Mouse (Mus musculus): ENCODE measurements around the gene Parg.
"Not testable (repeated sequence)": the region's sequence is repeated elsewhere in the genome, so short reads cannot be mapped to it uniquely, and the experiment has no call there.

The Parg gene

DNA sequence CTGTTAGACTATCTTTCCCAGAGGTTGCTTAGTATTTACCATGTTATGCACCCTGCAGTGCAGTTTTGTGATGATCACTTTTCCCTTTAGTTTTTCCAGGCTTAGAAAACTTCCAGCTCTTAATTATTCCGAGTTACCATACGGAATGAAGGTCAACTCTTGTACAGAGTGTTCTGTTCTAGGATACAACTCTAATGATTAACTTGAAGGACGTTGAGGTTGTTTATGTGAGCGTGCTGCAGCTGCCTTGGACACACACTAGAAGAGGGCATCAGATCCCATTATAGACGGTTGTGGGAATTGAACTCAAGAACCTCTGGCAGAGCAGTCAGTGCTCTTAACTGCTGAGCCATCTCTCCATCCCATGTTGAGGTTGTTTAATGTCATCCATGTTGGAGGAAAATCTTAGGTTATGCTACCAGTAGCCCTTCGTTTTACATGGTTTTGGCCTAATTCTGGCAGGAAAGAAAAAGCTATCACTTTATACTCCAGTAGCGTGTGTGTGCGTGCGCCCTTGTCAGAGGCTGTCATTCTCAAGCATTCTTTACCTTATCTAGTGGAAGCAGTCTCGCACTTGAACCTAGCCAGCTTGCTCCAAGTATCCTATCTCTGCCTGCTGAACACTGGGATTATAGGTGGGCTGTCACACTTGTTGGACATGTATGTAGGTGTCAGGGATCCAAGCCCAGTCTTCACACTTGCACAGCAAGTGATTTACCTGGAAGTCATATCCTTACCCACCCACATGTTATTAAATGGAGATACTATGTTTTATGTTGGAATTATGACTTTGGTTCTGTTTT, 22.2 kb upstream of the Parg start:
- DNase-seq (ENCODE audit: inconsistent ontology term) = no peak

DNA sequence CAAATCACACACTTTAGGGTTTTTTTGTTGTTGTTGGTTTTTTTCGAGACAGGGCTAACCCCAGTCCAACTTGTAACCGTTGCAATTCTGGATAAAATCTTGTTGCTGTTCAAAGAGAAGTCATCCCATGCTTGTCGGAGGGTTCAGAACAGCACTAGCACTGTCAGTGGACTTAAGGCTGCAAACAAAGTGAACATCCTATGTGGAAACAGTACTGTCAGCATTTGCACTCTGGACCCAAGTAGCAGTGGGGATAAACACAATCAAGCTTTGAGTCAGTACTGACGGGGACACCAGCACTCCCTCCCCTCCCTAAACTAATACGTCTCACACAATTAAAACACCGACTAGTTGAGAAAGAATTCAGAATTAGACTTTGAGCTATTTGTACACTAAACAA, 20.9 kb upstream of the Parg start:
- DNase-seq (ENCODE audit: inconsistent ontology term) = no peak

DNA sequence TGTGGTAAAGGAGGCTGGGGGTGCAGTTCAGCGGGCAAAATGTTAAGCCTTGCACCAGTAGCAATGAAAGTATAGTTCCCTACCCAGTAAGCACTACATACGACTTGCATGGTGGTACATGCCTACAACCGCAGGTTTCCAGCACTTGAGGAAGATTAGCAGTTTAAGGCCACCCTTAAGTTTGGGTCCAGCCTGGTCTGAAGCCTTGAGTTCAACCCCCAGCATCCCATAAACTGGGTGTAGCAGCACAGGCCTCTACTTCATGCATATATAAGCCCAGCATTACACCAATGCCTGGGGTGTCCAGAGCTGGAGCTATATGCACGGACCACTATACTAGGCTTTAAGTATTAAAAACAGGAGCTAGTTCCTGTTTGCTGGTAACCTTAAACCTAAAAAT, 17.9 kb upstream of the Parg start:
- no peak for DNase-seq (ENCODE audit: inconsistent ontology term)

DNA sequence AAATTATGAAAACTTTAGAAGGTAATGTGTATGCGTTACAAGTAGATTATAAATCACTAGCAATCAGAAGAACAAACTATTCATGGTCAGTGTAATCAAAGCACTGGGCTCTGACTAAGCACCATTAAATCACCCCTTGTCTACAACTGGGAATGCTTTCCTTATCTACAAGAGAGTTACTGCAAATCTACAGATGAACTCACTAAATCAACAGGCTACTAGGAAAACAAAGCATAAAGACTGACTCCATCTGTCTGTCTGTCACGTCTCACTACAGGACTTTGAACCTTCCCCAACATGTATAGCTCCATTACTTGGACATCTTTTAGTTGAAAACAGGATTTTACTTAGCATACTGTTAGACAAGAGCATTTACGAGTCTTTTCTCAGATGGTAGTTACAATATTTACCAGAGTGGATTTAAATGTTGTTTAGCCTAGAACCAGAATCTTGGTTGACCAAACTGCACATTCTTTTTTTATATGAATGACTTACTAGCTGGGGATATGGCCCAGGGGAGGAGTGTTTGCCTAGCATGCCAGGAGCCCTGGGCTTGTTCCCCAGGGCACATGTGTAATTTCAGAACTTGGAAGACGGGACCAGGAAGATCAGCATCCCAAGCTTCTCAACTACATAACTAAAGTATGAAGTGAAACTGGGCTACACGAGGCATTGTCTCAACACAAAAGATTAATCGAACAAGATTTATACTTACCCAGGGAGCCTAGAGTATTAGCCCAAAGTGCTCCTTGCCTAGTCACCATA, 10.9 kb upstream of the Parg start:
- DNase-seq (ENCODE audit: inconsistent ontology term) = no peak

DNA sequence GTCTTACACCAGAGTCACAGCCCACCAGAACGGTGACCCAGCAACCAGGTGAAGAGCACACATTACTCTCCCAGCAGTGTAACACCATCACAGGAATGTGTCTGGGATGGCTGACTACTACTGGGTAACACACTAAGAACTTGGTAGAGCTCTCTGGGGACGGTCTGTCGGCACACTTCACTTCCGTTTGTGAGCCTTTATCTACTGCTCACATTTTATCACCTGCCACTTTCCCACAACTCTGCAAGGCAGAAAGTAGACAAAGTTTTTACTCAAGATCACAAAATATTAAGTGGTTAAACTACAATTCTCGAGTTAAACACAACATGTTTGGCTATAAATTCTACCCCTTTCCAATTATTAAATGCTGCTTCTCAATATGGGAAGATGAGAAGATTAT, 9.8 kb upstream of the Parg start:
- DNase-seq (ENCODE audit: inconsistent ontology term) = no peak

DNA sequence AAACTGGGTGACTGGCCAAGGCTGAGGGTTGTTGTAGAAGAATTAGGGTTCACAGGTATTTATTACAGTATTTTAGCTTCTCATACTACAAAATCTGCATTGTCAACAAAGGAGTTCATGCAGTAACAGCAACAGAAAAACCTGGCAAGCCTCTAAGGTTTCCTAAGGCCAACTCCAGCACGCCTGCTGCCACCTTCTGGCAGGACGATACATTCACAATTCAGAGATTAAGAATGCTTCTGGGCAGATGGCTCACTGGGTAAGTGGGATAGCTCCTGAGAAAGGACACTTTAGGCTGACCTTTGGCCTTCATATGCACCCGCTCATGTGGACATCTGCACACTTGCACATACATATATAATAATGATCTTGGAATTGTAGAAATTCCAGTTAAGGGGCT, 9.3 kb upstream of the Parg start:
- DNase-seq (ENCODE audit: inconsistent ontology term) = peak; percentile 38

DNA sequence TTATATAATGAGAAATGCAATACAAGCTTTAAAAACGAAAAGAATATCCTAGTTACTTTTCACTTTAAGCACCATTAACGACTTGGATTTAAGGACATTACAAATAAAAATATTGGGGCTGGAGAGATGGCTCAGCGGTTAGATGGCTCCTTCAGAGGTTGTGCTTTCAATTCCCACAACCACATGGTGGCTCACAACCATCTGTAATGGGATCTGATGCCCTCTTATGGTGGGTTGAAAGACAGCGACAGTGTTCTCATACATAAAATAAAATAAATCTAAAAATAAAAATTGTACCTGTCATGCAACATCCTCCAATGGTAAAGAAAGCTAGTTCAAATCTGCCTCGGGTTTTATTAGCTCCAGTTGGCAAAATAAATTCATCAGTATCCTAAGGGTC, 8.2 kb upstream of the Parg start:
- DNase-seq (ENCODE audit: inconsistent ontology term) = not testable (repeated sequence)

DNA sequence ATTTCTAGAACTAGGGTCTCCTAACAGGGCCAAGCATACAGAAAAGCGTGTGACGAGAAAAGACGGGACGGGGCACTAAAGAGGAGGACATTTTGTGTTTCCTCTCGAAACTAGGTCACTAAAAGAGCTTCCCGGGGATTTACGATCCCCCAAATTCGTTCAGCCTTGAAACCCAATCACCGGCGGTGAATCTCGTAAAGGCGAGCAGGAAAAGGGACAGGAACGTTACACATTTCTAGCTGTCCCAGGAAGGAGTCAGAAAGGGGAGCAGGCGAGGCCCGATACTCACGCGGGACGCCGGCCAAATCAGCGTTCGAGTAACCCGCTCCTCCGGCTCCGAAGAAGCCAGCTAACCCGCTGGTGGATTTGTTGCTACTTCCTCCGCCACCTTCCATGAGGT, 395 bp upstream of the Parg start:
- peak; percentile 51 for DNase-seq (ENCODE audit: inconsistent ontology term)

DNA sequence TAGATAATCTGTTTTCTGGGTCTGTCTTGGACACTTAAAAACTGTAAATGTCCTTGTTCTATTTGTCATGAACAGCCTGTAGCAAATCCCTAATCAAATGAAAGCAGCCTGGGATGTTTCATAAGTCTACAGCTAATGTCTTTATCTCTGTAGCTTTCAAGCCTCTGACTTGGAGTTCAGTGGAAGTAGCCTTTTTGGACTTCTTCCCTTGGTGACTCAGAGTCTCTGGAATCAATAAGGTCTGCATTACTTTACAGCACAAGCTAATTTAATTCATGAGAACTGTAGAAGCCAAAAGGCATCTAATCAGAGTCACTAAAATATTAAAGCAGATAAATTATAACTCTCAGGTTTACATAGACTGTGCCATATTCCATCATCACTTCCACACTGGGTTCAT, 24.9 kb downstream of the Parg start:
- DNase-seq (ENCODE audit: inconsistent ontology term) = no peak

DNA sequence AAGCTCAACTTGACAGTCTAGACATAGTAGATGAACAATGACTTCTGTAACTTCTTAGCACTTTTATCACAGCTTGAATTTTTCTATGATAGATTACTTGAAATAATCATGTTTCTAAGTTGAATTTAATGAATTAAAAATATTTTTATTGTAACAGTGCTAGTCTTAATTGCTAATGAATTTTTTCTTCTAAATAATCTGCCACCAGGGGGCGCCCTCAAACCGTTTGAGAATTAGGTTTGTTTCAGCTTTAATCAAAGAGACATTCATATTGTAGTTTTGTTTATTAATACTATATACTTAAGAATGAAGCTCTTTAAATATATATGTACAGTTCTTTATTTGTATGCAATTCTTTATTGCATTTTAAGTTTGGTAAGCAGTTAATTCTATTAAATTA, 27.2 kb downstream of the Parg start:
- peak; percentile 49 for DNase-seq (ENCODE audit: inconsistent ontology term)

DNA sequence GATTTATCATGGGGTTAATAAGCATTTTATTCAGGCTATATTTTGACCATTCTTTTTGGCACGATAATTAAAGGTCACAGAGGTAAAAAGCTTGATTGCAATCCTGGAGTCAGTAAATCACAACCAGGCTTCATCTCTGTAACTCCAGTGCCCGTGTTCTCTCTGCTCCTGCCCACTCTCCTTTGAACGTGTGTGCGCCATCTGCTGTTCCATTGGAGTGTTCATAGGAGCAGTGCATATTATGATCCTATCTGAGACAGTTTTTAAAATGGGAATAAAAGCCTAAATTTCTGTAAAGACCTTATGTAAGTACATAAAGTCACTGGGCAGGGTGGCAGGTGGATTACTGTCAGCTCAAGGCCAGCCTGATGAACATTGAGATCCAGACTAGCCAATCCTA, 40.7 kb downstream of the Parg start:
- no peak for DNase-seq (ENCODE audit: inconsistent ontology term)

DNA sequence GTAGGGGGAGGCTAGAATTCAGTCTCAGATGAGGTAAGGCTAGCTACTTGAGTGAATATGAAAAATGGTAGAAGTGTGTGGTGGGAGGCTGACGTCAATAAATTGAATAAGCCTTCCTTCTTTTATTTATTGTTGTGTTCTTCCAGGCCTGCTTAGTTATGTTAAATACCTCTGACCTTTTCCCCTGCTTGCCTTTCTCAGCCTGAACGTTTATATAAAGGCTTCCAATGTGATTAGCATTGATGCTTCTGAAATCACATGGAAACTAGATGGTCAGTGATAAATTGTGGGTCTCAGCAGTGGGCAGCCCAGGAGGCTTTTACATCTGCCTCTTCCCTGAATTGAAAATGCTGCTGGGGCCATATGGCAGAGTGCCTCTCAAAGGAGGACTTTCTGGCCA, 44.3 kb downstream of the Parg start:
- no peak for DNase-seq (ENCODE audit: inconsistent ontology term)

DNA sequence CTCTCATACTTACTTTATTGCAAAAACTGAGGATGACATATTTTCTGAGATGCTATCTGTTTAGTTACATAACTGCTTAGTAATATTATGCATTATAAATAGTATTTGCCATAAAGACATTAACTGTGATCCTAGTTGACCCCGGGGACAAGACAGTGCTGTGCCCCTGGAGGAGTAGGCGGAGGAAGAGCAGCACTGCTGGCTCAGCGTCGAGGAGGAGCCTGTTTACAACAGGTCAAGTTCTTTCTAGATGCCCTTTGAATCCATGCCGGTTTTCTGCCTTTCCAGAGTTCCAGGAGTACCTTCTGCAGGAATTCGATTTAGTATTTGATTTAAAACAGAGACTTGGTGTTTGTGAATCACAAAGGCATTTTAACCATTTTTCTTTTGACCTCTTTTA, 47.9 kb downstream of the Parg start:
- DNase-seq (ENCODE audit: inconsistent ontology term) = no peak

DNA sequence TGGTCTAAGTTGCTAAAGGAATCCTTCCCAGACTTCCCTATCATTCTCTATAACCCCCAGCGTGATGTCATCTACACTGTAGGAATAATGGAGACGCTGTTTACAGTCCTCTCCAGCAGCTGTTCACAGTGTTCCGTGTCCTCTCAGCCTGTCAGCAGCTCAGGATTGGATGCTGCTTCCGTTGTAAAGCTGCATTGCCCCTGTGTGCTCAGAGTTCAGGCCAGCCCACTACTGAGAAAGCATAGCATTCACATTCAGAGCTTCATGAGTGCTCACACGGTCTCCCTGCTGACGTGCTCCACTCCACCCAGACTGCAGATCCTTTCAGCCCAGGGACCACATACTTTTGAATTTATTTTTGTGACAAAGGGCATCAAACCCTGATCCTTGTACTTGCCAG, 59.1 kb downstream of the Parg start:
- DNase-seq (ENCODE audit: inconsistent ontology term) = no peak

DNA sequence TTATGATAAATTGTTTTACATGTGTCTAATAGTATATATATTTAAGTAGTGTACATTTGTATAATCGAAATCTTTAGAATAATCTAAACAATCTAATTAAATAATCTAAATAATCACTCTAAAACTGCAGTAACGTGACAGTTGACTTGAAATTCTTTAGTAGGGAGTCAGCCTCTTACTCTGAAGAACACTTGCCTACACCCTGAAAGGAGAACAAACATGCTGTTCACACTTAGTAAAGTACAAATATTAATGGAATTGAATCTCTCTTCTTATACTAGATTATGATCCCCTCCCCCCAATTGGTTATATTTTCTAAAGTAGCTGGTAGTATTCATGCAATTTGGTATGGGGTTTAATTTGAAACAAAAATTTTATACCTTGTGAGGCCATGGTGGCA, 60.0 kb downstream of the Parg start:
- DNase-seq (ENCODE audit: inconsistent ontology term) = no peak

DNA sequence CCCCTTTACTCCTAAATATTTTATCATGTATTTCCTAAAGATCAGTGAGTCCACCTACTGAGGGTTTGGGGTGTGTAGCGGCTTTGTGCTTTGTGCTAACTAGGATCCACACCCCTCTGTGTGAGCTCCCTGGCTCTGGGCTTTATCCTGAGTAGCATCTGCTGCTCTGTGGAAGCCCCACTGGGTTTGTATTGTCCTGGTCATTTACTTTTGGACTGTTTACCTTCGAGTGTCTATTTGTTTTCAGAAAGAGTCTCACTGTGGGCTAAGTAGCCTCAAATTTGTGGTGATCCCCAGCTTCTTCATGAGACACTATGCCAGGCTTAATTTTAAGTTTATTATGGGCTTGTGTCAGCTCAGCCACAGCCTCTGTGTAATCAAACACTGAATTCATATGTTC, 67.2 kb downstream of the Parg start:
- no peak for DNase-seq (ENCODE audit: inconsistent ontology term)

DNA sequence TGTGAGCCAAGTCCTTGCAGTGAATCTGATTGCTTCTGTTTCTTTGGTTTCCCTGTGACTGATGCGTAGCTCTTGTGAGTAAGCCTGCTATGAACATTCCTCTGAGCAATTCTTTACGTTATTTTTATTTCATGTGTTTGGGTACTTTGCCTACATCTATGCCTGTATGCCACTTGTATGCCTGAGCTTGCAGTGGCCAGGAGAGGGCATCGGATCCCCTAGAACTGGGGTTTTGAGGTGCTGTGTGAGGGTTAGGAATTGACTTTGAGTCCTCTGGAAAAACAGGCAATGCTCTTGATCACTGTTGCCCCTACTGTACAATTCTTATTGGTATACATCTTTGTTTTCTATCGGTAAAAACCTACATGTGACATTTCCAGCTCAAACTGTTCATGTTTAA, 67.8 kb downstream of the Parg start:
- DNase-seq (ENCODE audit: inconsistent ontology term) = no peak

DNA sequence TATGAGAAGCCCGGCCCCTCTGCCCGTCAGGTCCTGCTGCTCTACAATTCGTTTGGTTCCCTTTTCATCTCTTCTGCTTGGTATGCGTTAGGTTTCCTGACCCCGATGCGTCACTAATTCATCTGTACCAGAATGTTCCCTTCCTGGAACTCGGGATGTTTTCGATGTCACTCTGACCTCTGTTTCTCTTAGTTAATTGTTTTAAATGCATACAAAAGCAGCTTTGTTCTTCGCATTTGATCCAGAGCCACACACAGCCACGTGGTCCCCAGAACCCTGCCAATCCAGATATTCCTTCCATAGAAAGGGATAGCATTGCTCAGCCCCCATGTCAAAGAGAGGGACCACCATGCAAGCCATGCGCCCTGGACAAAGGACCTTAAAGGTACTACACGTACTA, 99.9 kb downstream of the Parg start:
- peak; percentile 53 for DNase-seq (ENCODE audit: inconsistent ontology term)

DNA sequence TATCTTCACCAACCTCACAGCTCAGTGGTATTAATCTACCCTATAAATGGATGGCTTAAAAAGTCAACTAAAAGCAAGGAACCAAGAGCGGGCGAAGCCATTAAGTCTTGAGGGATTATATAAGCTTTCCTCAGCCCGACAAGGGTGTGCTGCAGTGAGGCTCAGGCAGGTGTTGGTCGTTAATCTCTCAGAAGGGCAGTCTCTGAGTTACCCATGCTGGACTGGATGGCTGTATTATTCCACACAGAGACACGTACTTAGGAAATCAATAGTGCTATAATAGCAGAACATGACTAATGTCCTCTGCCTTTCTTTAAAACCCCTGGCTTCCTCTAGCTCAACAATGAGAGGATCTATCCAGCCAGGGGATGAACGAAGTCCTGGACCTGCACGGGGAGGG, 100.7 kb downstream of the Parg start:
- no peak for DNase-seq (ENCODE audit: inconsistent ontology term)

DNA sequence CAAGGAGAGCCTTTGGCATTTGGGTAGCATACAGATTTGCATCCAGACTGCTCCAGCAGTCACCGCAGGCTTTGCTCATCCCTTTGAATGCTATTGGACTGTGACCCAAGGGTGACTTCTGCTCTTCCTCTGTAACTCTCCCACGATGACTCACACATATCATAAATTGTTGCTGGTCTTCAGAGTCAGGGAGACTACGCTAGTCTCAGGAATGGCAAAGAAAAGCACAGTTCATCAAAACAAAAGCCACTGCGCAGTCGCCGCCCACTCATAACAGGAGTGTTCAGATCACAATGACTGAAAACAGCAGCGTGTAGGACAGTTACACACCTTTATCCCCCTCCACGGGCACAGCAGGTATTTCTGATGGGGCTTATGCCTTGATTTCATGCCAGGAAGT, 103.2 kb downstream of the Parg start:
- DNase-seq (ENCODE audit: inconsistent ontology term) = peak; percentile 68

DNA sequence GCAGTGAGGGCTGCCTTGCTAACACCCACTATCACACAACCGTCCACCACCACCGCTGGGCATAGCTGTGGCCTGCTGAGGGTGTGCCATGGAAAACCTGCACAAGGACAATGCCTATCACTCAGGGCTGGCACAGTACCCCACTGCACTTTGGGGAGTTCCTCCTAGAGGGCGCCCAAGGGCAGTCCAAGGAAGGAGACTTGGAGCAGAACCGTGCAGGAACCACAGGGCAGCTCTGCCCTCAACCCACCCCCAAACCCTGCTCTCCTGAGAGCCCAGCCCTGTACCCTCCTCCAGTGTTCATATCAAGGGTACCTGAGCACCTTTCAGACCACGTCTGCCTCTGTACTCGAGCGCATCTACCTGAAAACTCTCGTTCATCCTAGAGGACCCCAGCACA, 108.1 kb downstream of the Parg start:
- peak; percentile 32 for DNase-seq (ENCODE audit: inconsistent ontology term)

DNA sequence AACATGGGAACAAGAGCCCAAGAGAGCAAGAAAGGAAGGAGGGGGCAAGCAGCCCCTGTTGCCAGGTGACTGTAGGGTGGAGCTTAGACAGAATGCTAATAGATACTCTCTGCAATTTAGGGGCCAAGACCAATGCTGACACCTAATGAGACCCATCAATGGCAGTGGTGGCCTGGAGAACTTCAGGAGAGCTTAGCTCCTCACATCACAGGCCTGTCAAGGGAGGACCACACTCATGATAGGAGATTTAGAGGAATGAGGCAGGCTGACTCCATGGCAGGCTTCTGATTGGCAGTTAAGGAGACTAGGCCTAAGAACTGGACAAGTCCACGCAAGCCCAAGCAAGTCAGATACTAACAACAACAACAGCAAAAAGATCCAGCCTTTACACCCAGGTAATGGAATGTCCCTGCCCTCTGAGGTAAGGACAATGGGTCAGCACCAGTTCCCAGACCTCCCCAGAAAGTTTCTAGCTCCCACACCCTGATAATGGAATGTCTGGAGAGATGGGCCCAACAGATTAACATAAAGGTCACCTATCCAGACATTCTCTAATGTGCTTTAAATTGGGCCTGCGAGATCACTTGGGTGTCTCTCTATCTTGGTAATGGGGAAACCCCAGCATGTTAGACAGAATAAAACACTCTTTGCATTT, 109.8 kb downstream of the Parg start:
- no peak for DNase-seq (ENCODE audit: inconsistent ontology term)

DNA sequence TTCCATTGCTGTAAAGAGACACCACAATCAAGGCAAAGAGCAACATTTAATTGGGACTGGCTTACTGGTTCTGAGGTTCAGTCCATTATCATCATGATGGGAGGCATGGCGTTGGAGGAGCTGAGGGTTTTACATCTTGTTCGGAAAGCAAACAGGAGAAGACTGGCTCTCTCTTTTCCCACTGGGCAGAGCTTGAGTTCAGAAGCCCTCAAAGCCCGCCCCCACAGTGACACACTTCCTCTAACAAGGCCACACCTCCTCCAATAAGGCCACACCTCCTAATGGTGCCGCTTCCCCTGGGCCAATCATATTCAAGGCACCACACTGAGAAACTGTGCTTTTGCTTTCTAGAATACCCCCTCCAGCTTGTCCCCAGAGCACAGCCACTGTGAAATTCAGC, 116.1 kb downstream of the Parg start:
- DNase-seq (ENCODE audit: inconsistent ontology term) = no peak
